Mouse (Mus musculus): ENCODE results near the gene Hist1h4n.
"Not testable (repeated sequence)": the region's sequence is repeated elsewhere in the genome, so short reads cannot be mapped to it uniquely, and the experiment has no call there.

DNA sequence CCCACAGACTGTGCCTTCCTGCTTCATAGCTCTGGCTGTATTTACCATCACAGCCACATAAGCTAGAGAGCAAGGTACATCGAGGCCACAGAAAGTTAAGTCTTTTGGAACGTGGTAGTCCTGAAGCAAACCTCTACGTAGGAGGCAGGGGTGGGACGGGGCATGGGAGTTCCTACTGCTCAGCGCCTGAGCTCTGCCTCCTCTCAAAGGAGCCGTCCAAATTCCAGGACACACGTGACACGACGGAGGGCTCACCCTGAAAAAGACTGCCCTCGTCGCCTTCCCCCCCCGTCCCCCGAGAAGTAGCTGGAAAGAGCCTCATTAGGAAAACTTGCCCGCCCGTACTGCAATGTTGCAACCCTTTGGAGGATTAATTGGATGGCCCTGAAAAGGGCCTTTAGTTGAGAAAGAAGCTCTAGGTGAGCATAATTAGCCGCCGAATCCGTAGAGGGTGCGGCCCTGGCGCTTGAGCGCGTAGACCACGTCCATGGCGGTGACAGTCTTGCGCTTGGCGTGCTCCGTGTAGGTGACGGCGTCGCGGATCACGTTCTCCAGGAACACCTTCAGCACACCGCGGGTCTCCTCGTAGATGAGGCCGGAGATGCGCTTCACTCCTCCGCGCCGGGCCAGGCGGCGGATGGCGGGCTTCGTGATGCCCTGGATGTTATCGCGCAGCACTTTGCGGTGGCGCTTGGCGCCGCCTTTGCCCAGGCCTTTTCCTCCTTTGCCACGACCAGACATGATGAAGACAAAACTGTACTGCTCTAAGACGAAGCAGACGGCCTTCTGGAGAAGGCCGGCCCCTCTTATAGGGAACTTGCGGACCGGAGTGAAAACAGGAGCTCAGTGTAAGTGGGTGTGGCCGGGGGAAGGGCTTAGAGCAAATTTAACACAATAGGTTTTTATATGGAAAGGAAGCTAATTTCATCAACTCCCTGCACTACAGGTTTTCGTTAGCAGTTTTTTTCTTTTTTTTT is at the start of gene Hist1h4n:
- TF ChIP-seq GATA1, TAL1 (IDR thresholded peaks at IDR 0.05; ENCODE audit: low read length): not testable (repeated sequence)
